Mouse (Mus musculus) Muller cell, postnatal 12 days (primary cell): ENCODE data around the gene Eif6.

ENCODE experiments used
- DNase-seq: peaks from one replicate; pipeline ENCODE4 v3.0.0-alpha.2; 2015; ENCODE audit errors: inconsistent ontology term

Eif6 gene

DNA sequence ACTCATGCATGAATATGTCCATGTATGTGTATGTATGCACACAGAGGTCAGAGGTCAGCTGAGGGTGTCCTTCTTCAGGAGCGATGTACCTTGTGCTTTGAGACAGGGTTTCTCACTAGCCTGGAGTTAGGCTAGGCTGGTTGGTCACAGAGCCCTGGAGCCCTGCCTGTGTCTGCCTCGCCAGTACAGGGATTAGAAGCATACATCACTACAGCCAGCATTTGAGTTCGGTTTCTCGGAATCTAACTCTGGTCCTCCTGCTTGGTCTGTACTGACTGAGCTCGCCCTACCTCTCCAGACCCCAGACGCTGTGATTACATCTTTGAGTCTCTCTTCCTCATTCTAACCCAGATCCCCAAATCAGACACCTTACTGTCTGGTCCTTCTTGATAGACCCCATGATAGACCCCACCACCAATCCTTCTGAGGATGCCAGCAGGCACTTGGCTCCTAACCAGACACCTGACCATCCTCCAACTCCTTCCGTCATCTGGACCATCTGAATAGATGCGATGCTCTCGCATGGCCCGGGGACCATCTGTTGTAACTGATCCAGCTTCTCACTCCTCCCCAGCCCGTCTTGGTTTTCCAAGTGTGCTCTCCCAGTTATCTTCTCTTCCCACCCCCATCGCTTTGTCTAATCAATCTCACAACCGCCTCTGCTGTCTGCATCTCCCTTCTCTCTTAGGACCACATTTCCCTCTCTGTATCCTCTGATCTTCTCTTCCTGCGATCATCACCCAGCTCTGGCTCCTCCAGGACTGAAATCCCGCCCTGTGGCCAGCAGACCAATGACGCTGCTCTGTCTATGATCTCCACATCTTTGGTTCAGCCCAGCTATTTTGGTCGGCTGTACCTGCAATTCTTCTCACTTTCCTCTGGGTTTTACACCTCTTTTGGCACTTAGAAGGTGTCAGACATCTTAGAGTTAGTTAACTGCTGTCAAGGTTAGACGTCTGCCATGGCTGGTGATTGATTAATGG lies 38.5 kb downstream of the Eif6 start:
- DNase-seq: no peak

DNA sequence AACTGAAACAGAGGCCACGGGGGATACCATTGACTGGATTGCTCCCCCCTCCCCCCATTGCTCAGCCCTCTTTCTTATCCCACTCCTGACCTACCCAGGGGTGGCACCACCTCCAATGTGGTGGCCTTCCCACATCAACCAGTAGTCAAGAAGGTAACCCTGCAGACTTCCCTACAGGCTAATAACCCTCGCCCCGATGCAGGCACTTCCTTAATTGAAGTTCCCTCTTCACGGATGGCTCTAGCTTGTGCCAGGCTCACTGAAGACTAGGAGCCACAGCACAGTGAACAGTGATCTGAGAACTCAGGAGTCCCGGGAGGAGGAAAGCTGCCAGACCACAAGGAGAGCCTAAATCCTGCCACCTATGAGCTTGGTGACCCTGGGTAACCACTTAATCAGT lies 39.8 kb downstream of the Eif6 start:
- DNase-seq: no peak

DNA sequence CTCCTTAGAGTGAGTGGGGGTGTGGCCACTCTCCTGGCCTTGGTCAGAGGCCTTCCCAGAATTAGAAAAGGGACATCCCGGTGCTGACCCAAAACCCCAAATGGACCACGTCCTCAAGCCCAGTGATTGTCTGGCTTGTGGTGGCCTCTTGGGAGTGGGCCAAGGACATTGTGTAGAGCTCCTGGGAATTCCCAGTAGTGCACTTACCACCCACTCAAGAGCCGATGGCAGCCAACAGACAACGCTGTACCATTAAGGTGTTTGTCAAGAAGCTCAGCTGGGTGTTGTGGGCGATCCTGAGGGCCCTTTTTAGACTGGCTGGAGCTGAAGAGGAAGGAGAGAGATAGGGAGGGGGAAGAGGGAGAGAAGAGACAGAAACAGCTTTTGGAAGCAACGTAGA lies 42.2 kb downstream of the Eif6 start:
- no peak for DNase-seq

DNA sequence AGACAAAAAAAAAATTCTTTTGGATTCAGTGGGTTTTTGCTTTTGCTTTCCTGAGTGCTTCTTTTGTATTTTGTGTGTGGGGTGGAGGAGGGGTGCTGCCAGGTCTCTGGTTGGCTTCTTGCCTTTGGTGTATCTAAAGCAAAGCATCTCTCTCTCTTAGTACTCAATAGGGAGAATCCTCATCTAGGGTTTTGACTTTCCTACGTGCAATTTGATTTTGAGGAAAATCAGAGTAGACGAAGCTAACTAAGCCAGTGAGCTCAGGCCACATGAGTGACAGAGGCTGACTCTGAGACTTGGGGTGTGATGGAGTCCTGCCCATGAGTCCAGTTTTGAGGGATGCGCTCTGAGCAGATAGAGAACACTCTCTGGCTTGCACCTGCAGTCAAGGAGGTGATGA lies 47.2 kb downstream of the Eif6 start:
- no peak for DNase-seq

DNA sequence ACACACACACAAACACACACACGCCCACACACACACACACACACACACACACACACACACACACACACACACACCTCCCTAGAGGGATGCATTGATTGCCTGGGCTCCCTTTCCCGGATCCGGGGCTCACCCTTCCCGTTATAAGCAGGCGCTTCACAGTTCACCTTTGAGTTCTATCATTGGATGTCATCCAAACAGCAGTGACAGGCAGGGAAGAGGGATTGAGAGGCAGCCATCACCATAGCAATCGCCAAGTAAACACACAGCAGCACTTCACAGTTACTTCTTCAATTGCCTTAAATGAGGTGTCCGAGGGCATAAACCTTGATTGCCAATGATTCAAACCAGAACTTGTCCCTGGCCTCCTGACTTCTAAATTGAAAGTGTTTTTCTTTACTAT lies 47.7 kb downstream of the Eif6 start:
- peak; percentile 14 for DNase-seq

DNA sequence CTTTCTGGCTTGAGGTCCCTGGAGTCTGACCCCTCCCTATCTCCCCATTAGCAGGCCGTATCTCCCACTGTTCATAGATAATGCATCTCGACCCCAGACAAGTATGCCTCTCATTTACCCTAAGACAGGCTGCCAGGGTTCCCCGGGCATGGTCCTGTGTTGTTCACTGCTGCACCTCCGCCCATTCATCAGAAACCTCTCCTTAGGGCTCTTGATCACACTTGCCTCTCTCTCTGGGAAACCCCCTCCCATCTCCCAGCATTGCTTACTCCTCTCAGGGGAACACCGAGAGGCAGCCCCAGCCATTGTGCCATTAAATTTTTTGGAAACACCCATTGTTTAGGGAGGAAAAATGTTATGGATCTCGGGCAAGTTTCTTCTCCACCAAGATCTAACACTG lies 48.7 kb downstream of the Eif6 start:
- DNase-seq: no peak

DNA sequence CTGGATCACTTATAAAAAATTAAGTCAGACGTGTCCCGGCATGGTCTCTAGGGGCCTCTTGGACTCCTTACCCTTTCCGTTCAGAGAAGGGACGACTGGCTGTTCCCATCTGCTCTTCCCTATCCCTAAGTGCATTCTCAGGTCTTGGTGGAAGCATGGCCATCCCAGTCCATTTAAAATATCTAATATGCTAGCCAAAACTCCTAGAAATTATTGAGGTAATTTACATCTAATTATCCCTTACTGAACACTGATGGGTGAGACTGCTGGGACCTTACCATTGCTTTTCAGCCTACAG lies 49.1 kb downstream of the Eif6 start:
- DNase-seq: no peak

DNA sequence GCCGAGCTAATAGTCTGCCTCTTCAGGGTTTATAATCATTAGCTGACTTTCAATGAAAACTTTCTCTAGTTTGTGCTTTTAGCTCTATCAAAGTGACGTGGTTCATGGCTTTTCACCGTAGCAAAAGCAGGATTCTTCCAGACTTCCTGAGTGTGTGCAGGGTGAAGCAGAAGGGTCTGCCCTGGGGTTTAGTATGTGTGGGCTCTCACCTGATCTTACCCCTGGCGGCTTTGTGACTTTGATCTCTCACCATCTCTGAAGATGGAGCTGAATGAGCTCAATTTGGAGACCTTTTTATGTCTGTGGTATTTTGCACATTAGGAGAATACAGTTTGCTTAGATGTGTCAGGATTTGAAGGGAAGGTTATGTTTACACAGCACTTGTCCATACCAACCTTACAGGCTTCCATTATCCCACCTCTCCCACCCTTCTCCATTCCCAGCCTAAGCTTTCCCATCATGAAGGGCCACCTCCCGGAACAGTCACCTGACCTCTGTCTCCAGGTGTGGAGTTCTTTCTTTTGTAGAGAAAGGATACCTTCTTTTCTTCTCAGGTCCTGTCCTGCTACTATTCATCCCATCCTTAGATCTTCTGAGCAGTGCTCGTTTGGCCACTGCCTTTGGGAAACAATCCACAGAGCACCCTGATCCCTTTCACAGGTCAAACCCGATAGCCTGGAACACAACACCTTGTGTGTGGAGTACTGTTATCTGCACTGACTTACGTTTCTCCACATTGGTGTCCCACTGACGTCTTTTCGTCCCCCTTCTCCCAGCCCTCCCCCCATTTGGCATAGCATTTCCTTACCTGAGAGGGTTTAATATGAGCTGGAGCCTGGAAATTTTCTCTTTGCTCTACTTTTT lies 49.7 kb downstream of the Eif6 start:
- no peak for DNase-seq

DNA sequence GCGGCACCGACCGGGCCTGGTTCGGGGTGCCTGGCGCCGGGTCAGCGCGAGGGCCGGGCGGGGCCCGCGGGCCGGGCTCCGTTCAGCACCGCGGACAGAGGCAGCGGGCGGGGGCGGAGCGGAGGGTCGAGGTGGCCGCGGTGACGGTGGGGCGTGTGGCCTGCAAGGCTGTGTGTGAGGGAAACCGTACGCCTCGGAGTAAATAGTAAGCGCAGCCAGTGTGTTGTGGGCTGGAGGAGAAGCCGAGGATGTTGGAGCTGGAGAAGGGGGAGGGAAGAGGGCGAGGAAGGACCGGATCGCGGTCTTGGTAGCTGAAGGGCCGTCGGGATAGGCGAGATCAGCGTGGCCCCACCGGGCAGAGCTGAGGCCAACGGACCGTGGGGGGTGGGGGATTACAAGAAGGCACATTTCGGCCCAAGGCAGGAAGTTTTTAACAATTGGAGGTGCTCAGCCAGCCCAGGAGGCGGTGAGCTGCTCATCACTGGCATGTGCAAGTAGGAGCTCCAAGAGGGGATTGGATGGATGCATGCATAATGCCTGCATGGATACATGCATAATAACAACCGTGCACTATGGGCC lies 51.0 kb downstream of the Eif6 start:
- peak; percentile 72 for DNase-seq

DNA sequence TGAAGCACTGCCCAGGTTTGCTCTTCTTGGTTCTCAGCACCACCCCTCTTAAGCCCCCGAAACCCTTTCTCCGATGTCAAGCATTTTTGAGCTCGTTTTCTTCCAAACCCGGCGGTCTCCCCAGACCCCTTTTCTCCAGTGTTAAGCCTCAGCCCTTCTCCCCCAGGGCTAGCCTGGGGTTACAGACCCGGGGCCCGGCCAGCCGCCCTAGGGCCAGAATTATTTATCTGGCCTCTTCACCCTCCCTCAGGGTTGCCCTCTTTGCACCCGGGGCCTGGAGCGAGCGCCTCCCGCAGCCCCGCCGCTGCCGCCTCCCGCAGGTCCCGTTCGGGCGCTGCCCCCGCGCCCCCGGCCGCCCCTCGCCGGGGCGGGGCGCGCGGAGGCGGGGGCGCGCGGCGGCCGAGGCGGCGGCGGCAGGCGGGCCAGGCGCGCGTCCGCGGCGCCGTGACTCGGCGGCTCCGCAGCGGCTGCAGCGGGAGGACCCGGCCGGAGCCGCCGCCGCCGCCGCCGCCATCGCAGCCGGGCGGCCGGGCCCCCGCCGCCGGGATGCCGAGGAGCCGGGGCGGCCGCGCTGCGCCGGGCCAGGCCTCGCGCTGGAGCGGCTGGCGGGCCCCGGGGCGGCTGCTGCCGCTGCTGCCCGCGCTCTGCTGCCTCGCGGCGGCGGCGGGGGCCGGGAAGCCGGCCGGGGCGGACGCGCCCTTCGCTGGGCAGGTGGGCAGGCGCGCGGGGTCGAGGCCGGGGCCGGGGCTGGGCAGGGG lies 51.6 kb downstream of the Eif6 start, which contains the start of gene Mmp24:
TSS of gene Mmp24 (plus strand) at position 416 of the 758 bp plus-strand sequence.
- peak; percentile 10 for DNase-seq

DNA sequence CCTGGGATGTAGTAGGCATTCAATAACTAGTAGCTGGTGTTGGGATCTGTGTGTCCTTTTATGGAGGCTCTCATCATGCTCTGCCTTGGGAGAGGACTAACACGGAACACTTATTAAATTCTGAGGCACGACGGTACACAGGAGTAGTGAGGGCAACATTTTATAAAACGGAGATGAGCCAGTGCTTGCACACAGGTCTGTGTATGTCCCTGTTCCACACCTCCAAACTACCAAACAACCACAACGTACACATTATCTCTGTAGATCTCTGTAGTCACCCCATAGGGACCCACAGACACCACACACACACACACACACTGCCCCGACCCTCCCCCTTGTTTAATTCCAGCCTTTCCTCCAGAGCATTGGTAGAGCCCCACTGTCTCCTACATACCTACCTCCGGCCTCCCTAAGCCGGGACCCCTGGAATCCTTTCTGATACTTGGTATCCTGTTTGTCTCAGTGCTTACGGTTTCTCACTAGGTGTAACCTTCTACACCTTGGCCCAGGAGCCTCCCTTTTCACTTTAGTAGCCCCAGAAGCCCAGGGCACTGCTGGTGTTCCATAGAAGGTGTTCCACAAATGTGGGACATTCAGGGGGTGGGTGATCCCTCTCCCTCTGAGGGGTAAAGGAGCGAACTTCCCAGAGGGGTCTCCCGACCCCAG lies 52.3 kb downstream of the Eif6 start:
- DNase-seq: no peak

DNA sequence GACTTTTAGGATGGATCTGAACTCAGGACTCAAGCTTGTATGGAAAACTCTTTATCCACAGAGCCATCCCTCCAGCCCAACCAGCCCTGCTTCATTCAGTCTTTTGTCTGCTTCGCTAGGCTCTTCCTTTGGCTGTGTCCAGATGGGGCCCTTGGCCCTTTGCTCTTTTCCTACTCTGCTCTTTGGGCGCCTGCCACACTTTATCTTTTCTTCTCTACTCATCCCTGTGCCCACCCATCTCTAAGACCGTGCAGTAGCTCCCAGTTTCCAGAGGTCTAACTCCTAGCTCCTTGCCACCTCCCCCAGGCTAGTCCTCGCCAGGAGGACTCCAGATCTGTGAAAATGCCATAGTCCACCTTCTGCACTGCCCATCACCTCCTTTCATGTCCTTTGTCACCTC lies 53.1 kb downstream of the Eif6 start:
- no peak for DNase-seq
